Mouse (Mus musculus): ENCODE data around the gene Rasl12.

DNA sequence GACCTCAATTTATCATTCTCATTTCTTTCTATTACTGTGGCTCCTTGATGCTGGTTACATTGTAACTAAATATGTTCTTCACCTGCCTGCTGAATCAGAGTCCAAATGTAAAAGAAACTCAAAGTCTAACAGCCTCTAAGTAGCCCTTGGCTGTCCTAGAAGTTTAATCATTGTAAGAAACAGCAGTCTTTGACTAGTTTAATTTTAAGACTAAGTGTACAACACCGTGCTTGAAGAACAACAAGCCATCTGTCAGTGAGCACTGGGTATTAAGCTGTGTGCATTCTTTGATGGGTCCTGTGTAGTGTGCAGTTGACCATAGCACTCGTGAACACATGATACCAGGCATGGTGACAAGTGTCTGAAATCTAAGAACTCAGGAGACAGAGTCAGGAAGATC lies 29.2 kb downstream of the Rasl12 start:
- no peak for TF ChIP-seq POLR2A (IDR thresholded peaks at IDR 0.05; ENCODE audit: low read depth, low read length)
- TF ChIP-seq CTCF (IDR thresholded peaks at IDR 0.05; ENCODE audit: borderline replicate concordance, insufficient read depth, low read length): no peak

Data from embryonic fibroblast, embryonic 13.5 days (primary cell).